Mouse (Mus musculus) G1E (cell line): ENCODE results near the gene D930020B18Rik.

Experiments used
- CTCF ChIP-seq: IDR thresholded peaks from 2 replicates; pipeline ENCODE4 v1.5.1; 2012; ENCODE audit warnings: low read depth, low read length, inconsistent platforms, mixed read lengths
- GATA1 ChIP-seq: IDR thresholded peaks from 2 replicates; pipeline ENCODE4 v1.6.1; 2012; ENCODE audit warnings: borderline replicate concordance, low read length, inconsistent platforms, mixed read lengths

DNA sequence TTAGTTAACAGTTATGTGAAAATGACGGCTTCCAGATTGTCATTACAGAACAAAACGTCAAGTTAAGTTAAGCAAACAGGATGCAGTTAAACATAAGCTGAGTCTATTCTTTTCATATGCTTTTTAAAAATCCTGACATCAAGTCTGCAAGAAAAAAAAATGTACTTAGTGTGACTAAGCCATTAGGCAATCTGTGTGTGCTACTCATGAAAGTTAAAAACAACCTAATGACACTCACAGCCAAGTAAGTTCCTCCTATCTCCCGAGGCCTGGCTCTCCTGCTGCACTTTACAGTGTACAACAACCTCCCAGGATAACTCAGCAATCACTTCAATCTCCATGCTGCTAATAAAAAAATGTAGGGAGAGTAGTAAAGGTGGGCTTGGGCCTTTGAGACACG, 37.8 kb upstream of the D930020B18Rik start:
- TF ChIP-seq CTCF (no peak), GATA1 (no peak)
